Mouse (Mus musculus): Measurements from ENCODE around the gene Rora. TPM values are rescaled to one million over a fixed set of nuclear protein-coding genes. Genes with fewer than 3 reads are reported as not detected.

Rora gene
- polyA plus RNA-seq, 2 experiments, result 4.5 to 10.1 TPM

GRCm38 (mm10) chr9:68672459-68672858 is 18.9 kb downstream of the Rora start:
- ATAC-seq (ENCODE audit: low FRiP score, low read depth) (no peak), DNase-seq (ENCODE audit: low spot score) (no peak)
- WGBS, result 46% methylated on average over 5 of the region's 5 CpGs
- no peak overlapping the region for H3K4me3 ChIP-seq (replicated peaks; ENCODE audit: low read length)
- no peaks in the 10 kb centered on the region for H3K4me1 ChIP-seq (ENCODE audit: control insufficient read depth, insufficient read depth, low read length)
- H3K9ac ChIP-seq (ENCODE audit: low read depth, low read length, severe bottlenecking), result no peak overlapping the region
- H3K36me3 ChIP-seq (ENCODE audit: control insufficient read depth, insufficient read depth, low read length), result no peaks in the 10 kb centered on the region
- no peak for TF ChIP-seq POLR2A (IDR thresholded peaks at IDR 0.05; ENCODE audit: borderline replicate concordance, extremely low read depth, insufficient read depth, insufficient read length)
- H3K27me3 ChIP-seq (ENCODE audit: control insufficient read depth, insufficient read depth, low read length), result no peaks in the 10 kb centered on the region
- H3K27ac ChIP-seq (replicated peaks; ENCODE audit: low read depth, low read length), result no peak overlapping the region
- H3K9me3 ChIP-seq (ENCODE audit: control insufficient read depth, low read length), result no peaks in the 10 kb centered on the region
- no peak overlapping the region for H3K4me2 ChIP-seq (replicated peaks; ENCODE audit: low read depth, low read length, severe bottlenecking)

- H3K27me3 ChIP-seq (ENCODE audit: control insufficient read depth, insufficient read depth, low read length), result no peaks in the 10 kb centered on the region
- no peak for DNase-seq (ENCODE audit: low spot score)
- WGBS, result 62% methylated on average over 1 of the region's 1 CpGs
- no peak overlapping the region for H3K4me3 ChIP-seq (replicated peaks; ENCODE audit: low read length)
- no peaks in the 10 kb centered on the region for H3K9me3 ChIP-seq (ENCODE audit: control insufficient read depth, low read length)
- H3K9ac ChIP-seq (ENCODE audit: low read depth, low read length, severe bottlenecking), result no peak overlapping the region
- H3K36me3 ChIP-seq (ENCODE audit: control insufficient read depth, insufficient read depth, low read length), result no peaks in the 10 kb centered on the region
- TF ChIP-seq POLR2A (IDR thresholded peaks at IDR 0.05; ENCODE audit: borderline replicate concordance, extremely low read depth, insufficient read depth, insufficient read length), result no peak
- ATAC-seq (ENCODE audit: low FRiP score, low read depth), result no peak
- H3K4me2 ChIP-seq (replicated peaks; ENCODE audit: low read depth, low read length, severe bottlenecking), result no peak overlapping the region
- no peak overlapping the region for H3K27ac ChIP-seq (replicated peaks; ENCODE audit: low read depth, low read length)
- no peaks in the 10 kb centered on the region for H3K4me1 ChIP-seq (ENCODE audit: control insufficient read depth, insufficient read depth, low read length)
Measured at GRCm38 (mm10) chr9:68673221-68673620, 19.6 kb downstream of the Rora start.

GRCm38 (mm10) chr9:68679871-68680374 is 26.3 kb downstream of the Rora start:
- H3K4me3 ChIP-seq (replicated peaks; ENCODE audit: low read length), result no peak overlapping the region
- no peaks in the 10 kb centered on the region for H3K27me3 ChIP-seq (ENCODE audit: control insufficient read depth, insufficient read depth, low read length)
- no peaks in the 10 kb centered on the region for H3K36me3 ChIP-seq (ENCODE audit: control insufficient read depth, insufficient read depth, low read length)
- no peak for TF ChIP-seq POLR2A (IDR thresholded peaks at IDR 0.05; ENCODE audit: borderline replicate concordance, extremely low read depth, insufficient read depth, insufficient read length)
- H3K9ac ChIP-seq (ENCODE audit: low read depth, low read length, severe bottlenecking), result no peak overlapping the region
- H3K27ac ChIP-seq (replicated peaks; ENCODE audit: low read depth, low read length), result no peak overlapping the region
- ATAC-seq (ENCODE audit: low FRiP score, low read depth) (no peak), DNase-seq (ENCODE audit: low spot score) (no peak)
- no peaks in the 10 kb centered on the region for H3K9me3 ChIP-seq (ENCODE audit: control insufficient read depth, low read length)
- H3K4me2 ChIP-seq (replicated peaks; ENCODE audit: low read depth, low read length, severe bottlenecking), result no peak overlapping the region
- WGBS, result 80% methylated on average over 12 of the region's 12 CpGs
- H3K4me1 ChIP-seq (ENCODE audit: control insufficient read depth, insufficient read depth, low read length), result no peaks in the 10 kb centered on the region

DNA sequence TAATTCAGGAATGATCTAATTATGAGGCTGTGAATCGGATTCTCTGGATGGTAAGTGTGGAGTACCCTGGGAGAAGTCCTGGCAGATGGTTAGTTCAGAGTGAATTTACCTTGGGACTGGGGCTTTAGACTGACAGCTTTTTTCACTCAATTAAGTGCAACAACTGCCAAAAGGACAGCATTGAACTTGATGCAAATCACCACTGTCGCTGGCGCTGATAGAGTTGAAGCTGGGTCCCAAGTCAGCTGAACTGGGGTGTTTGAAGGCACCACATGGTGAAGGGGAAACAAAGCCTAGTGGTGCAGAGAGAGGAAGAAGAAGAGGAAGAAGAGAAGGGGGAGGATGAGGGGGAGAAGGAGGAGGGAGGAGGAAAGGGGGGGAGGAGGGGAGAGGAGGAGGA is 30.4 kb downstream of the Rora start:
- DNase-seq (ENCODE audit: low spot score) (no peak), ATAC-seq (ENCODE audit: low FRiP score, low read depth) (no peak)
- 42% methylated on average over 3 of the region's 3 CpGs for WGBS

DNA sequence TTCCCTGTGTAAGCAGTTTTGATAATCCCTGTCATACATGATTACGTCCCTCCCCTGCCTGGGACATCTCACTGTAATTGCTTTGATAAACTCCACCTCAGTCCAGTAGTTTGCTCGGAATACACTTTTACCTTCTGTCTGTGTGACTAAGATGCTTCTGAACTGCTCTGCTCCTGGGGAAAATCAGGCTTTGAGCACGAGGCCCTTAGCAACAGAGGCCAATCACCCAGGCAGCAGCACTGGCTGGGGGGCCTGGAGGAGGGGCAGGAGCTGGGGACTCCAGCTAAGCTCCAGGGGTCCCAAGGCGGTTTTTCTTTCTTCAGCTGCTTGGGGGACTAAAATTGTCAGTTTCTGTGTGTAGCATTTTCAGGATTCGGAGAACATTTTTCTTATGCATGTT is 32.0 kb downstream of the Rora start:
- no peak overlapping the region for H3K4me3 ChIP-seq (replicated peaks; ENCODE audit: low read length)
- no peaks in the 10 kb centered on the region for H3K27me3 ChIP-seq (ENCODE audit: control insufficient read depth, insufficient read depth, low read length)
- ATAC-seq (ENCODE audit: low FRiP score, low read depth) (no peak), DNase-seq (ENCODE audit: low spot score) (no peak)
- H3K27ac ChIP-seq (replicated peaks; ENCODE audit: low read depth, low read length), result no peak overlapping the region
- no peaks in the 10 kb centered on the region for H3K4me1 ChIP-seq (ENCODE audit: control insufficient read depth, insufficient read depth, low read length)
- no peaks in the 10 kb centered on the region for H3K9me3 ChIP-seq (ENCODE audit: control insufficient read depth, low read length)
- no peak overlapping the region for H3K4me2 ChIP-seq (replicated peaks; ENCODE audit: low read depth, low read length, severe bottlenecking)
- TF ChIP-seq POLR2A (IDR thresholded peaks at IDR 0.05; ENCODE audit: borderline replicate concordance, extremely low read depth, insufficient read depth, insufficient read length), result no peak
- WGBS, result 44% methylated on average over 5 of the region's 5 CpGs
- no peak overlapping the region for H3K9ac ChIP-seq (ENCODE audit: low read depth, low read length, severe bottlenecking)
- H3K36me3 ChIP-seq (ENCODE audit: control insufficient read depth, insufficient read depth, low read length), result no peaks in the 10 kb centered on the region

More for the DNA sequence above, 30.4 kb downstream of the Rora start:
- no peaks in the 10 kb centered on the region for H3K36me3 ChIP-seq (ENCODE audit: control insufficient read depth, insufficient read depth, low read length)
- no peak overlapping the region for H3K27ac ChIP-seq (replicated peaks; ENCODE audit: low read depth, low read length)
- TF ChIP-seq POLR2A (IDR thresholded peaks at IDR 0.05; ENCODE audit: borderline replicate concordance, extremely low read depth, insufficient read depth, insufficient read length), result no peak
- H3K4me3 ChIP-seq (replicated peaks; ENCODE audit: low read length), result no peak overlapping the region
- no peak overlapping the region for H3K9ac ChIP-seq (ENCODE audit: low read depth, low read length, severe bottlenecking)
- no peak overlapping the region for H3K4me2 ChIP-seq (replicated peaks; ENCODE audit: low read depth, low read length, severe bottlenecking)
- no peaks in the 10 kb centered on the region for H3K4me1 ChIP-seq (ENCODE audit: control insufficient read depth, insufficient read depth, low read length)
- no peaks in the 10 kb centered on the region for H3K9me3 ChIP-seq (ENCODE audit: control insufficient read depth, low read length)
- no peaks in the 10 kb centered on the region for H3K27me3 ChIP-seq (ENCODE audit: control insufficient read depth, insufficient read depth, low read length)
